Mouse (Mus musculus) lung, postnatal 4 days (tissue): ENCODE results near the gene Rhno1.

ENCODE experiments used
- DNase-seq, 2 experiments: peaks; one replicate each; pipeline ENCODE4 v3.0.0; 2021

Gene Rhno1

DNA sequence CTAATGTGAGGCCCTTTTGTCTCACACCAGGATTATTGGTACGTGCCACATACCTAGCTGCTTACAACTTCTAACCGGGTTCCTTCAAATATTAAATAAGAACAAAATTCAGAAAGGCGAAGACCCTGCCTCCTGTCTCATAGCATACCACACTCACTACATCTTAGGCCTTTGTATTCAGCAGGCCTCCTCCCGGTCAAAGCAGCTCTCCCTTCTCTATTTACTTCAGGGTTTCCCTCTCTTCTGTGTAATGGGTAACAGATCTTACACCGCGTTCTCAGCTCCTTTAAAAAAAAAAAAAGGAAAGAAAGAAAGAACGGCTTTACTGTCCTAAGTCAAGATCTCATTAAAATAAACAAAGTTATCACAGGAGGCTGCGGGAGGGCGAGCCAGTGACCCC lies 810 bp downstream of the Rhno1 start:
- DNase-seq, result no peak

GRCm38 (mm10) chr6:128358999-128359398 lies 3.7 kb downstream of the Rhno1 start:
- DNase-seq, result peak; percentile 55 to 79

DNA sequence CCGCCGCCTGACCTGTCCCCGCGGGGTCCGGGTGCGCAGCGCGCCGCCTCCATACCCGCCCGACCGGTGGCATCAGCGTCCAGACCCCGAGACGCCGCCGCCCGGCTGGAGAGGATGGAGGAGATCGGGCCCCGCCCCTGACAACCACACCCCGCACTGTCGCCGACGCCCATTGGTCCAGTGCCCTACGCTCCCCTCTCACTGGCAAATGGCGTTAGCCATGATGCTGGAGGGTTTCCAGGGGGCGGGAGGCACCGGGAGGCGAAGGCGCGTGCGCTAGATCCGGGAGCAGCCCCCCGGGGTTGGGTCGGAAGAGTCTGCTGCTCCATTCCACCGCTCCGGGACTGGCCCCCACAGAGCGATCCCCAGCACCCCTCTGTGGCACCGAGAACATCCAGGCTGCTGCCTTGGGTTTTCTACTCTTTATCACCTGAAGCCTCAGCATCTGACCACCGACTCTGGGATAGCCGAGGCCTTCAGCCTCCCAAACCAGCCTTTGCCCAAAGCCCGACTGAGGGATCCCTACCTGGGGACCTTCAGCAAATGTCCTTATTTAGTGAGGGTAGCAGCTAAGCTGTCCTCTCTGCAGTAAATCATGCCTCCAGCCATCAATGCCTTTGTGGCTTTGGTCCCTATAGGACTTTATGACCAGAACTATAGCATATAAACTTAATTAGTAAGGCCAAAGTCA lies 6.8 kb downstream of the Rhno1 start, which contains the start of gene Tulp3:
Tulp3 (minus strand) TSS at position 126 of the 691 bp plus-strand sequence.
- peak; percentile 96 for DNase-seq

DNA sequence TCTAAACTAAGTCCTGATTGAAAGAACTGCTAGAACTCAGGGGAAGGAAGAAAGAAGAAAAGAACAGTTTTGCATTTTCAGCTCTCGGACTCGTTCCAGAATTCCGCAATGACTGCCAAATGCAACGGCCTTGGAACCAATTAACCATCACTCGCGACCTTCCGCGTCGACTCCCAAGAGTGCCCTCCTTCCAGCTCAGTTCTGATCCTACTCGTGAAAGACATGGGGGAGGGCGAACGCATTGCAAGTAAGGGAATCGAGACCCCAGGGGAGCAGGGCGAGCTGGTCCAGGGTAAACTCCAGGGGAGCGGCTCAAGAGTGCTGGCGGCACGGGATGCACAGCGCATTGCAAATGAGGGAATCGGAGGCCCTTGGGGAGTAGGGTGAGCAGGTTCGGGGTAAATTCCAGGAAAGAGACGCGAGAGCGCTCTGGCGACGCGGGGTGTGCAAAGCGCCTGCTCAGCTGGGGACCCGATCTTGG lies 7.5 kb downstream of the Rhno1 start:
- DNase-seq, result peak; percentile 45 to 51

- no peak for DNase-seq
Measured at GRCm38 (mm10) chr6:128354140-128354539, 8.6 kb downstream of the Rhno1 start.

DNA sequence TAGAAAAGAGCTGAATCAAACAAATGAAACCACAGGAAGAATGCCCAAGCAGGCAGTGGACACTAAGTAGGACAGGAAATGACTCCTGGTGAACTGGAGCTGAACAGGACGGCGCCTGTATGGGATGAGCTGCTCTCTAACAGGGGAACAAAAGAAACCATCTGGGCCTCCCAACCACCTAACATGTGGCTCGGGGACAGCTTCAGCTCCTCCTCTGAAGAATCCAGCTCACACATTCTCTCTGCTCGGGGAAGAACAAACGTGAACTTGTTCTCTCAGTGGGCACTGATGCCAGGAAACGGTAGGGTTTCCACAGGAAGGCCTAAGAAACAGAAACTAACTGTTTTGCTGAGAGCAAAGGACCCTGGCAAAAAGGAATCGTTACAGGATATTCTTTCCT lies 13.0 kb downstream of the Rhno1 start:
- peak in 1 of 2 experiments; percentile 18 for DNase-seq

DNA sequence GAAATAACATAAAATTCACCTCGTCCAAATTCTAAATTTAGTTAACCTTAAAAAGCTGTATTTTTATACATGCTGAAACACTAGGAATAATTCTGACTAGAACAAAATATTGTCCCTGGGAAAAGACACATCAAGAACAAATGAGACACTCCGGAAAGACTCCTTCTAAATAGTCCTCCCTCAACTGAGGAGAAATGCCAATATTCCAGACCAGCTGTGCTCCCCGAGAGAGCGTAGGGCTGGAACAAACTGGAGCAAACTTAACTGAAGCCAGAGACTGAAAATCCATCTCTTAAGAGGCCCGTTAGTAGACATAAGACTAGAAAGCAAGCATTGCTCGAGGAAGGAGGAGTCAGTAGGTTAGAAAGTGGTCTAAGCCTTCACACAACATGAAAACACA lies 15.9 kb downstream of the Rhno1 start:
- DNase-seq, result no peak

- no peak for DNase-seq
Measured at GRCm38 (mm10) chr6:128345623-128346022, 17.1 kb downstream of the Rhno1 start.

DNA sequence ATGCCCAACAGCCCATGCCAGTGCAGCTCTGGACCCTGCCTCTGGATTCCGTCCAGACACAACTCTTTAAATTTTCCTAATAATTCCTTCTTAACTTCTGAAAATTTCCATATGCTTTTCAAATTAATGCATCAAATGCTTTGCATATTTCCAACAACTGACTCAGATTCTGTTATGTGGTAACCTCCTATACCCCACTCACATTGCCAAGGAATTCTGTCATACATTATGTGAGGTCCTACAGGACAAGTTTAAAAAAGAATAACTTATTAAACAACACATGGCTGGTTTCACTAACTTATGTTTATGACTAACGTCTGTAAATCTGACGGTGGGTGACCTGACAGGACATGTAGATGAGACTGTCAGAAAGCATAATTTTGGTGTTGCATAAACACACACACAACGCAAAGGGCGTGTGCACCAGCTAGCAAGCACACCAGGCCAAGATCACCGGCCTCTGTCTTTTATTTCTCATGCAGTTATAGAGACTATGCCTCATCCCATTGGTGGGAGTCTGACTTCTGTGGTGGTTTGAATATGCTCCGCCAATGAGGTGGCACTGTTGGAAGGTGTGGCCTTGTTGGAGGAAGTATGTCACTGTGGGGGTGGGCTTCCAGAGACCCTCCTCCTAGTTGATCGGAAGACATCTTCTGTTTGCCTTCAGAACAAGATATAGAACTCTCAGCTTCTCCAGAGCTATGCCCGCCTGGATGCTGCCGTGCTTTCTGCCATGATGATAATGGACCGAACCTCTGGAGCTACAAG lies 20.6 kb downstream of the Rhno1 start:
- DNase-seq, result no peak

- DNase-seq, result peak in 1 of 2 experiments; percentile 49
Measured at GRCm38 (mm10) chr6:128338876-128339275, 23.8 kb downstream of the Rhno1 start.

DNA sequence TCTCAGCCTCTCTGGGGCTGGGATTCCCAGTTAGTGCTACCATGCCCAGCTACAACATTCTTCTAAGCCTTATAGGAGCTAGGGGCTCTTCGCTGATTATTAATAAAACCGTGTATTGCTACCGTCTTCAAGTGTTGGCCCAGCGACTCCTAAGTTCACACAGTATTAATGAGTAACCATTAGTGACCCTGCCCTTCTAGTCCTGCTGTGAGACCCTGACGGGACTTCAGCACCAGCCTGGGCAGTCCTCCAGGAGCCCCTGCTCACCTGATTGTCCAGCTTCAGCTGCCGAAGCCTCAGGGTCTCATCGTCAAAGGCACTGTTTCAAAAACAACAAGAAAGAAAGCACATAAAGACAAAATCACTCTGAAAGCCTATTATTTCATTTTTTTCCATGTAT lies 25.2 kb downstream of the Rhno1 start:
- no peak for DNase-seq

GRCm38 (mm10) chr6:128334397-128335124 lies 28.1 kb downstream of the Rhno1 start:
- peak; percentile 61 to 85 for DNase-seq

GRCm38 (mm10) chr6:128318317-128318716 lies 44.4 kb downstream of the Rhno1 start:
- DNase-seq, result peak in 1 of 2 experiments; percentile 59

GRCm38 (mm10) chr6:128315597-128315996 lies 47.1 kb downstream of the Rhno1 start:
- DNase-seq, result no peak

DNA sequence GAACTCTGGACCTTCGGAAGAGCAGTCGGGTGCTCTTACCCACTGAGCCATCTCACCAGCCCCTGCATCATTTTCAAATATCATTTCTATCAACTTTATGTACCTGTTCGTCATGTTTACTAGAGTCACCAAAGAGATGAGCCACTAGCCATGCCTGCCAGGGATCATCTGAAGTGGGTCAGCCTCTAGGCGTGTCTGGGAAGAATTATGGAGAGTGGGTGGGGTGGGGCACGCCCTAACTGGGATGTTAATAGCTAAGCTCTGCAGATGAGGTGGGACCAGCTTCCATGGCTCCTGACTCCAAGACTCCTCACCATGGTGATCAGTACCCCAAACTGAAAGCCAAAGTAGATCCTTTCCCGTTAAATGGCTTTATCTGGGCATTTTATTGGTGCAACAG lies 47.9 kb downstream of the Rhno1 start:
- no peak for DNase-seq

- peak; percentile 58 to 73 for DNase-seq
Measured at GRCm38 (mm10) chr6:128308311-128308710, 54.4 kb downstream of the Rhno1 start.
